Mouse (Mus musculus) adrenal gland, postnatal 14 days (tissue): ENCODE results near the gene Vapb. TPM values are rescaled to one million over a fixed set of nuclear protein-coding genes. Genes with fewer than 3 reads are reported as not detected.

Experiments used
- microRNA-seq, 2 experiments: library from miRNA; unstranded; fragments of <30 nt; microRNA quantifications; one replicate each; pipeline ENCODE4 v1.2.0; 2021
- total RNA-seq: library from RNA; stranded (reverse); gene quantifications from 2 replicates; pipeline ENCODE4 v1.2.3, GENCODE M21; 2021

Vapb gene
- total RNA-seq, 1 experiment from 2014 or later = 134 TPM

Small RNA genes within 50 kb of the gene (microRNA-seq; reads per million reads assigned to microRNA genes)
- 0 to 0.38 reads per million in 2 experiments for gene Mir6340

Other genes with a start within 250 kb of the Vapb start
- gene 1700021F07Rik, start 214.9 kb upstream of the Vapb start, total RNA-seq = not detected in 2 replicates
- gene Ankrd60, start 159.1 kb upstream of the Vapb start, total RNA-seq = not detected in 2 replicates
- gene Rab22a, start 77.8 kb upstream of the Vapb start, total RNA-seq = 33.0 and 35.4 TPM in 2 replicates
- not detected in 2 replicates for gene 1700010B08Rik, start 18.1 kb upstream of the Vapb start, total RNA-seq